Mouse (Mus musculus) heart, adult 9 months (tissue): ENCODE data around the gene Rtp4.
A peak's percentile ranks its signal among the peaks of the same experiment; 100 is the strongest.

ENCODE experiments used
- DNase-seq, 2 experiments: peaks; one replicate each; pipeline ENCODE4 v3.0.0; 2022; ENCODE audit warnings: low spot score in 2 of 2

Gene Rtp4

DNA sequence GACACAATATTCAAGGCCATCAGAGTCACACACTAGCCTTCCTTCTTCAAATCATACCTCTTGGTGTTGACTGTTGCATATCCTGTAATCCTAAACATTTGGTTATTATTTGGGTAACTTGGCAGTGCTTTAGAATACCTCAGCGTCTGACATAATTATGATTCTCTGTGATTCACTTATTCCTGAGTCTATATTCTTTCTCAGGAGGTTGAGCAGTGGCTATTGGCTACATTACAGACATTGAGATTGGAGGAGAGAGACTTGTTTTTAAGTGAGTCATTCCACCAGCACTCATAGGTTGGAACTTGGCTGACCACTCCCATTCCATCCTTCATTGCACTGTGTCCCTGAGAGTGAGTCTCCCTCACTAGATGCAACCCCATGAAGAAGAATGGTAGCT is 6.7 kb upstream of the Rtp4 start:
- no peak for DNase-seq

DNA sequence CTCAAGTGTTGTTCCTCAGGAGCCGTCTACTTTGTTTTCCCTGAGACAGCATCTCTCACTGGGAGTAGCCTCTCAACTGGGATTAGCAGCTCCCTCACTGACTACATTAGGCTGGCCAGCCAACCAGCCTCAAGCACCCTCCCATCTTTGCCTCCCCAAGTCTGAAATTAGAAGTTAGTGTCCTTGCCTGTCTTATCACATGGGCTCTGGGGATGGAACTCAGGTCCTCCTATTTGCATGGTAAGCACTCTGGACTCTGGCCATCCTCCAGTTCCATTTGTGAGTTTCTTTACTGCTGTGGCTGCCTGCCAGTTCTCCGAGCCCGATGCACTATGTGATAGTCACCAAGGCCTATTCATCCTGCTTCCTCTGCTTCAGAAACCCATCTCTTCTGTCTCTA is 4.3 kb upstream of the Rtp4 start:
- peak; percentile 56 to 63 for DNase-seq

DNA sequence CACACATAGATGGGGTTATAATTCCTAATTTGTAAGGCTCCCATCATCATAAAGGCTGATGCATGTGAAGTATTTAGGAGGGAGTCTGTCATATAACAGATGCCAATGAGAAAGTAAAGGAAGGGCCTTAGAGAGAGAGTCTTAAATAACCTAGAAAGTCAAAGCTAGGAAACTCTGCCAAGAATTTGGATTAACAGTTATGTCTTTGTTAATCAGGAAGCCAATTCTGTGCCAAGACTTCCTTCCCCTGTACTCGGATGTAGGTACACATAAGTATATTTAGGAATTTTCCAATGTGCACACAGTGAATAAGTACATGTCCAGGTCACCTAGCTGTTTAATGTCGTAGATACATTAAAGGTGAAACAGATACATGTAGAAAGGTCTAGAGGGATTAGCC is 3.5 kb upstream of the Rtp4 start:
- no peak for DNase-seq

DNA sequence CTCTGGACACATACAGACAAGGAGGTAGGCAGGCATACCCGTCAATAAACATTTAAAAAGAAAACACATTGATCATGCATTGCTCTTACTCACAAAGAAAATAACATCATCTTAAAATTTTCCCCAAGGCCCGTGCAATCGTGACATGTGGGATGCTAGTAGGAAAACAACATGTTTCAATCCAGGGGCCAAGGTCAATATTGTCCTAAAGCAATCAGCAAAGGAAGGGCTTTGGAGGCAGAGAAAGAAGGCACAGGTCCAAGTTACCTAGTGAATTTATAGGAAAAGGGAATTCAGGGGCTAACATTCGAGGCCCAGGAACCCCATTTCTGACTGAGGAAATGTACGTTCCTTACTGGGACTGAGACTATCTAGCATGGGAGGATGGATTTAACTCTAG is 2.9 kb upstream of the Rtp4 start:
- DNase-seq: no peak

DNA sequence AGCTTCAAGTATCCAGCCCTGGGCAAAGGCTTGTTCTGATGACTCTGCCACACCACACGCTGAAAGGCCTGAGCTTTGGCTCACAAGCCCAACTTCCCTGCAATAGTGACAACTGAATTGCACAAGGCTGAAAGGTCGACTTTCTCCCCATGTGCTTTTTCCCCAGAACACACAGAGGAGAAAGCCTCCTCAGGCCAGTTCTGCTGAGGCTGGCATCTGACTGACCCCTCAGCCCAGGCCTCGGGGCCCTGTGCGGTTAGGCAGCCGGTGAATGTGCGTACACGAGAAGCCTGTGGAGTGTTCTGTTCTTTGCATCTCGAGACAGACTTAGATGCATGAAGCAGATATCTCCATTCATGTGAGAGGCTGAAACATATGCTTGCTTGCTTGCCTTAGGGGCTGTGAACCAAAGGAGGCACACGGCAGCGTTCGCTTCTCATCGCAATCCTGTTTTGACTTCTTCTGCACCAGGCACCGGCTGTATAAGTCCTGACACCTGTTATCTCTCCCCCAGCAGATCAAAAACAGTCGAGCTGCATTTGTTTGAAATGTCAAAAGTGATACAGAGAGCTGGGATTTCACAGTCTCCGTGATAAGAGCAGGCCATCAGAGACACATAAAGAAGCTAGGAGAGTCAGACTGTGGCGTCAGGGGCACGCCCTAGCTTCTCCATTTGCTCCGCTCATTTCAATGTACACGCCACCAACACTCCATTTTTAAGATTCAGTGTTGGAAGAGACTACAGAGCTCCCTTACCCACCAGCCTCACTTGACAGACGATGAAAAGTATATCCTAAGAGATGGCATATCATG is 2.1 kb upstream of the Rtp4 start:
- DNase-seq: no peak

DNA sequence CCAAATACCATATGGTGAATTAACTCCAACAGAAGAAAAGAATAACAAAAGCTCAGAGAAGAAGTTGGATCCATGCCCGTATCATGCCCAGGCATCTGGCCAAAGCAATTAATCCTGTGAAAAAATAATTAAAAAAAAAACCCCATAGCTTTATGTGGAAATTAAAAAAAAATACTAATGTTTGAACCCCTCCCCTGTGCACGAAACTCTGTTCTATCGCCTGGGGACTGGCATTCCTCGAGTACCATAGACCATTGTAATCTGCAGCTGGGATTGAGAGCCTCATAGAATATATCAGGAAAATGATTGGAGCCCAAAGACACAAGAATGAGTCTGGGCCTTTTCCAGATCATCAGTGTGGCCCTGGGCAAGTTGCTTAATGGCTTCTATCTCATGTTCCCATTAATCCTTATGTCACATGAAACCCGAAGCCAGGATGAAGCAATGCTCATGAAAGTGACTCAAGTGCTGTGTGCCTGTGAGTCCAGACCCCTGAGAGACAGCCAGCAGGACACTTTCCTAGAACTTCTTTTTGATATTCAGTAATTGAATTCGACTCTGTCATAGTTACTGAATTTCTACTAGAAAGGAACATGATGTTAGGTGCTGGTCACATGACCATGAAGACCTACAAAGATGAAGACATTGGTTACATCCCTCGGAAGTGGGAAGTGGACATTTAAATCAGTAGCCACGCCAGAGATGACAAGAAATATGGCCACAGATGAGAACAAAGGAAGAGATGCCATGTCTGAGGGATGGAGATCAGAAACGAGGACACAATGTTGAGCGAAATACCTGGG is 1.3 kb upstream of the Rtp4 start:
- DNase-seq: no peak

DNA sequence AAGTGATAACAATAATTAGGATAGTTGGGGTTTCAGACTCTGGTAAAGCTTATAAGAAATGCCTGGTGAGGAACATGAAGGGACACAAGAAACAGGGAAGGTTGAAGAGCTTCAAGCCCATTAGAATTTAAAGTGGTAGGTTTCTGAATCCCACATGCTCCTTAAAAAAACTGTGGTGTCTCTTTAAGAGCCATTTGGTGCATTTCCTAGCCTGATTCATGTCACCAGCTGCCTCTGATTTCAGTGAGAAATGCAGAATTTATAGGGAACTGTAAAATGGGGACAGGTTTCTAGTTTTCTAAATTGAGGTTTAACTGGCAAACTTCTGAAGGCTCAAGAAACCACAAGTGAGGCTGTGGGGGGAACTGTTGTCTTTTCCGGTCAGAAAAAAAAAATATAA is 320 bp upstream of the Rtp4 start:
- no peak for DNase-seq

DNA sequence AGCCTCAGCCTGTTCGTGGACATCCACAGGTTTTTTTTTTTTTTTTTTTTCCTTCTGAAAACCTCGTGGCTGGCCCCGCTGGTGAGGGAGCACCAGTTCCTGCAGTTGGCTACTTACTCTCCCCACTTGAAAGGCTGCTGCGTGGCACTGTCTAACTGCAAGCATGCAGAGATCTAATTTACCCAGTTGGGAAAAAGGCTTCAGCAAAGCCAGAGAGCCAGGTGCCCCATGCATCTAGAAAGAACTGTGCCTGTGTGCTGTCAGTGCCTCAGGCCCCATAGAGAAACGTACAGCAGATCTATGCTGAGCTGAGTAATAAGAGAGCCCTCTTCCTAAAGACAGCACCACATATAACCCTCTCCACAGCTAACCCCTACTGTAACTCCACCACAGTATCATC is 1.0 kb downstream of the Rtp4 start:
- no peak for DNase-seq

DNA sequence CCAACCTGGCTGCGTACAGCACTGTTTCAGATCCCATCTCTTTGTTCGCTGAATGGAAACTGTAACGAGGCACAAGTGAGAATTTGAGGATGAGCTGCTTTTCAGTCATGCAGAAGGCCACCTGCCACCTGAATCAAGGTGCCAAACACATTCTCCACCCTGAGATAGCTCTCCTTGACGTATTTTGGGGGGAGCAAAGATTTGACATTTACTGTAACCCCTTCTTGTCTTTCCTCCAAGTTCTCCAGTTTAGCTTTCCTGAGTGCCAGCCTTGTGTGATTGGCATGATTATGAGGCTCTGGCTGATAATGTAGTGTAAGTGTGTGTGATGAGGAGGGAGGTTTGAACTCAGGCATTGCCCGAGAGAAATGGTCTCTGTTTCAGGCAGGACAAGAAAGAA is 2.0 kb downstream of the Rtp4 start:
- DNase-seq: no peak

DNA sequence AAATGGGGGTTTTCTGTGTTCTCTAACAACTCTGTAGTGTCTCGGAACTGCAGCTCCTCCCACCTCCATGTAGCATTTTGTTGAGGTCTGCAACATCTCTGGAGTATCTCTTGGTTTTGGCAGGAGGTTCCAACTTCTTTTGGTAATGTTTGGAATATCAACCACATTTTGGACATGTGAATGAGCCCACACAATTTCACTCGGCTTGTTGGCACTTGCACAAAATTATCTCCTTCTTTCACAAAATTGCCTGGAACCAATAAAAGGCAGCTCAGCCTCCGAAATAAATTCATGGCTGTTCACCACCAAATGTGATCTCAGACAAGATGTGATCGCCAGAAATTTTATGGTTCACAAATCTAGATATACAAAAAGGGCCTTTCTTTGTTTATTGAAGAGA is 9.1 kb downstream of the Rtp4 start:
- DNase-seq: no peak

DNA sequence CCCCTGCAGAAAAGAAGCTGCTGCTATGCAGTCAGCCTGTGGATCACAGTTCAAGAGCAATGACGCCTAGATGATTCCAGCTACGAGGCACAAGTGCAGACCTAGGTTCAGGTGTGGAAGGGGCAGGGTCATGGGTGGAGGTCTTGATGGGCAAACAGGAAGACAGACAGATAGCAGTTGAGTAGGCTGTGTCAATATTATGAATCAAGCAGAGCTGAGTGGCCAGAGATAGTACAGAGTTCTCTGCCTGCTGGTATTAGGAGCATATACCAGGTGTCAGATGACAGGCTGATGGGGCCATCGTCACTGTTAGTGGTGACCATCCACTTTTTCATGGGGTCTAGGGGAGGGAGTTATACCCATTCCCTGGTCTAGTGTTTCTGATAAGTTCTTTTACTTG is 13.6 kb downstream of the Rtp4 start:
- no peak for DNase-seq

DNA sequence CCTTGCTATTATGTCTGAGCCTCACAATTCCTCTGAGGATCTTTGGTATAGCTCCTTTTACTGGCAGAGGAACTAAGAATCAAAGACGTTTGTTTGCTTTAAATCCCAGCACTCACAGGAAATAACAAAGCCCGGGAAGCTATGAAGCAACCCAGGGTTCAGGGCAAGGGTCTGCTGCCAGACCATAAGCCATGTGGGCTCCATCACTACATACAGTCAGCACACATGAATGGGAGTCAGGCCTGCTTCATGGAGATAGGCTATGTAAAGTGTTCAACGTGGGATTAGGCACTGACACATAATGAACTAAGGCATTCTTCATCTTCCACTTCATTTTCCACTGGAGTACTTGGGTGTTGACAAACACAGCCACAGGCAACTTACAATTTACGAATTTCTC is 21.0 kb downstream of the Rtp4 start:
- DNase-seq: no peak

DNA sequence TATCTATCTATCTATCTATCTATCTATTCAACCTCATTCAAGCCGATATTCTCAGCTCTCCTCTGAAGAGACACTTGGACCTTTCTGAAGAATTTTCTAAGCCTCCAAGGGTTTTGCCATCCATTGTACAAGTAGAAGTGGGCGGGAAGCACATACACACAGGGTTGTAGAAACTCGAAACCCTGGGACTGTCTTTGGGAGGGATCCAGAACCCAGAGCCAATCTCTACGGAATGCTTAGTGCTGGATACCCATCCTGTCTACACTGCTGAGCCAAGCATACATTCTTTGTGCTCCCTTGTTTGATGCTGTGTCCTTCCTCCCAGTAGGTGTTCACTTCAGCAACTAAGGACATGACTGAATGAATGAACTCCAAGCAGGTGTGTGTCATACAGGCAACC is 22.8 kb downstream of the Rtp4 start:
- no peak for DNase-seq

DNA sequence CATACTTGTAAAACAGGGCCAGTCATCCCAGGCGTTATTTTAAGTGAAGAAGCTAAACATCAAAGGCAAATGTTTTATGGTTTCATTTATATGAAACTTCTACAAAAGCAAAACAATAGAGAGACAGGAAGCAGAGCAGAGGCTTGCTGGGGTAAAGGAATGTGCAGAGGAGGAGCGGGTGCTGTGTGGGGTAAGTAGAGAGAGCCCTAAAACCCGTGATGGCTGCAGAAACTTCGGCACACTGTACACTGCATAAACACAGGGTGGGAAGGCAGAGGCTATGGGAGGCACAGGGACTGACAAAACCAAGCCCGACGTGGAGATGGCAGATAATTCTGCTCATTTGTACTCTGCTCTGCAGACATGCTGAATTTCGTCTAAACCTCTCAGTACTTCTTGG is 24.3 kb downstream of the Rtp4 start:
- DNase-seq: no peak

DNA sequence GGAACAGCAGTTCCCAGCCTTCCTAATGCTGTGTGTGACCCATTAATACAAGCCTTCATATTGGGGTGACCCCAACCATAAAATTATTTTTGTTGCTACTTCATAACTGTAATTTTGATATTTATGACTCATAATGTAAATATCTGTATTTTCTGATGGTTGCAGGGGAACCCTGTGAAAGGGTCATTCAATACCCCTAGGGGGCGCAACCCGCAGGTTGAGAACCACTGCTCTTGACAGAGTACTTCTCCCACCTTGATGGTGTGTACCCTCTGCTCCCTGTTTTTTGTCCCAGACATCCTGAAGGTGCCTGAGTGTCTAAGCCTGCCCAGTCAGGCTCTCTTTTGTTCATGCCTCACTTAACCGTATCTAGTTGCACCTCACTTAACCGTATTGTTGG is 27.7 kb downstream of the Rtp4 start:
- DNase-seq: no peak

DNA sequence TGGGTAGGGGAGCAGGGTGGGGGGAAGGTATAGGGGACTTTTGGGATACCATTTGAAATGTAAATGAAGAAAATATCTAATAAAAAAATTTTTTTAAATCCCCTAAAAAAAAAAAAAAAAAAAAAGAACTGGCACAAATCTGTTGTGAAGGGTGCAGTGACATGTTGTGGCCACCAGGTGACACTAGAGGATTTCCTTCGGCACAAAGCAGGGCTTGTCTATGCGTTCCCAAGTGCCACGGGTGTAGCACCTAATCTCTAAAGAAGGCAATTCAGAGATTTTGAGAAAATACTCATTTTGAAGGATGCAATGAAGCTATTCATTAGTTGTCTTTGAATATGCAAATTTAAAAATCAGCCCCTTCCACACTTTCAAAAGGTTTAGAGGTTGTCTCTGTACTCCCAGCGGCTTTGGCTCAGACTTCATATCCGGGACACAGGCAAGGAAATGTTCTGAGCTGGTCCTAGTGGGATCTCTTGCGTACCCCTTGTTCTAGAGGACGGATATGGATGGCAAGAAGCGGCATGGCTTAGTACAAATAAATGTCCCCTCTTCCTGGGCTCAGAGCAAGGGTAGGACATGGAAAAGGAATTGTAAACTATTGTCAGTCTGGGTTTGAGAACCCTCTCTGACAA is 30.4 kb downstream of the Rtp4 start:
- DNase-seq: peak in 1 of 2 experiments; percentile 52

DNA sequence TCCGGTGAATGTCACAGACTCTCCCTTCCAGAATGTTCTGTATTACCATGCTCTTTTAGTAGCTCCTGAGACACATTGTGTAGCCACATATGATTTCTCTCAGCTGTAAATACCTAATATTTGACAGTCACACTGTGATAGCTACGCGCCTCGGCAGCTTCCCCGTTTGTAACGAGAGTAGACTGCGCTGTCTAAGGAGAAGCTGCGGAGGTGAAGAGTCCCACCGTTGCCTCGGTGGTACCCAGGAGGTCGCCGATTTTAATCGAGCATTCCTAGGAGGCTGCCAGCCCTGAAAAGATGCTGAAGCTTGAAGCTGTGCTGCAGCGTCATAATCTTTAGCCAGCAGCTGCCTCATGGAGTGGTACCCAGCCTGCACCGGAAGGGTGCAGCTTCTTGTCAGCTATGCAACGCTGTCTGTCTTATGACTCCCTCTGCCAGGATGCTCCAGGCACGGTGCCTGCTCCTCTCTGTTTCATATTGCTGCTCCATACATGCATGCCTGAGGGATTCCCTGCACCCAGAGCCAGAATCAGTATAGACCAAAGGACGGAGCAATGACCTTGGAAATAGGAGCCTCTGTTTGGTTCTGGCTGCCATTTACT is 31.0 kb downstream of the Rtp4 start:
- no peak for DNase-seq

DNA sequence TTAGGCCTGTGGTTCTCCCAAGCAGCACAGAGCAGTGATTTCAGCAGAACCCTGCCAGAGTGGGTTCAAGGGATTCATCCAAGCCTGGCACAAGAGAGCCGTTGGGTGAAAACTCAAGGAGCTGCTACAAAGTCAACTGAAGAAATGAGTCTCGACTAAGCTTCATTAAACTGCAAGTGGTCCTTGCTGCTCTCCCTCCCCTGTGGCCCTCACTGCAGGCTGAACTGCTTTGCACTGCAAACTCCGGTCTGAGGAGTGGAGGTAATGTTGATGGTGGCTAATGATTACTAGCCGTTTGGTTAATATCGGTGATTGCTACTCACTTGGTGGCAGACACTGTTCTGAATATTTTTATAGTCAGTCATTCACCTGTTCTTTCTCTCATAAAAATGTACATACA is 34.6 kb downstream of the Rtp4 start:
- DNase-seq: no peak

DNA sequence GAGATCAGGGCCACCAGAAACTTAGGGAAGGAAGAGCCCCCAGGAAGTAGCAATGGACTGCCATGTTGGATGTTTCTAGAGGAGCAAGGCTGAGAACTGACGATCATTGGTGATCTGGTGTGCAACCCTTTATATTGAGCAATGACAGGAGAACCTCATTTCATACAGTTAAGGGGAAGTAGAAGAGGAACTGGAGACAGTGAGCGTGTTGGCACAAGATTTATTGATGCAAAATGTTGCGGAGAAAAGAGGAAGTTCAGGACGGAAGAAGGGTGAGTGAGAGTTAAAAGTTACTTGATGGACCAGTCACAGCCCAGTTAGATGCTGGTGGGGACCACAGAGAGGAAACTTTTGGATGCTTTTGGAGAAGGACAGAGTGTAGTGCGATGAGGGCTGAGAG is 37.1 kb downstream of the Rtp4 start:
- peak in 1 of 2 experiments; percentile 8 for DNase-seq

DNA sequence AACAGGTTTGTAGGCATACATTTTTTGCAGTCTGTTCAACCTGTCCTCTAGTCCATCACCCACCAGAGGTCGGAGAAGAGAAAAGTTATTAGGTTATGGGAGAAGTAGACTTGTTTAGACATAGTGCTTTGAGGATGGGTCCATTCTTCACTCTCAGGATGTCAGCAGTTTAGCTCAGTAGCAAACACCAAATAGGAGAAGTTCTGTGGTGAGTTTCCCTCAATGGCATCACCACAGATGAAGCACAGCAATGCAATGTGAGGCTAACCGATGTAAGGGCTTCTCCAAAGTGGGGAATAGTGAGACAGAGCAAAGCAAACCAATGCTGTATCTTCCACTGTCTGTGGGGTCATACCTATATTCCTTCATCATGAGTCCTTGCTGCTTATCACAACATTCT is 37.6 kb downstream of the Rtp4 start:
- DNase-seq: no peak

DNA sequence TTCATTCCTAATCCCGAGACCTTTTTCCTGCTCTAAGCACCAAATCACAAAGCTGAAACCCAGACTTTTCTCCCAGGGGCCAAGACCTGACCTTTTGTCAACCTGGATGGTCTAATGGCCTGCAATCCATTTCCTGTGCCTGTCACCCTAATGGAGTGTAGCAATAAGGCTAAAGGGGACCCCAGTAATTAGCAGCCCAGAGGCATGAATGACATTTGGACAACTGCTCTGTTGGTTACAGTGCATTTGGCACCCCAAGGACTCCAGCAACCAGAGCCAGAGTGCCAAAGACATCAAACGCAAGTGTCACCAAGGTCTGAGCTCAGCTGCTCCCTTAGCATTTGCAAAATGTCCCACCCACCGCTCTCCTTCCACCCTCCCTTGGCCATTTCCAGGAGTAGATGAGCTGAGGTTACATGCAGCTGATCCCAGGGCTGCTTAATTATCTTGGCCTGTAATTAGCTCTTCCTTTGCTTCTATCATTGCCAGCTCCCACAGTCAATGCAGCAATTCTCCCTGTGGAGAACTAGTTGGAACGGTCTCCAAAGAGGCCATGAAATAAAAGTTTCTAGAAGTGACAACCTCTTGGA is 48.4 kb downstream of the Rtp4 start:
- DNase-seq: no peak

DNA sequence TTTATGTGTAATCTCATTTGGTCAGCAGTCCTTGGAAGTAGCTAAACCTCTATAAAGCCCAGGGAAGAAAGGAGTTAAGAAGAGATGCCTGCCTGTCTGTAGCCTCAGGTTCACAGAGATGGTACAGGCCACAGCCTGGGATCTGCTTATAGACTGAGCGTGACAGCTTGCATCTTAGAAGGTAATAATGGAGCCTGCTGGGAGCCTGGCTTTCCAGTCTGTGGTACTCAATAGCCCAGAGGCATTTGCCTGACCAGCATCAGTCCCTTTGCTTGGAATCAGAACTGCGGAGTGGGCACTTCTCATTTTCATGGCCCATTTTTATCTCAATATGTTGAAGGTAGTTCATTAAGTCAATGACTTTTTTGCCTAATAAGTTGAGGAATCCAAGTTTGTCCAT is 54.5 kb downstream of the Rtp4 start:
- DNase-seq: no peak
